Mouse (Mus musculus) left cerebral cortex, postnatal 25 days (tissue): Measurements from ENCODE around the gene Lactb. TPM values are rescaled to one million over a fixed set of nuclear protein-coding genes. Genes with fewer than 3 reads are reported as not detected.
A peak's percentile ranks its signal among the peaks of the same experiment; 100 is the strongest.

ENCODE experiments used
- DNase-seq, 2 experiments: peaks; one replicate each; pipeline ENCODE4 v3.0.0; 2022; ENCODE audit warnings: low spot score in 2 of 2, mixed read lengths in 1 of 2
- intact Hi-C: fragments of 180-260 bp; cut with DNase I; formaldehyde crosslinking; loops from one replicate; pipeline ENCODE4 v1.15.1; 2025
- total RNA-seq, 2 experiments: library from RNA; stranded (reverse); gene quantifications; 2 replicates each; pipeline ENCODE4 v1.2.3; 2021

Lactb gene
- total RNA-seq, result 10 to 100 TPM; 18.7 to 20.5 TPM

- DNase-seq, result peak; percentile 92 to 98
- intact Hi-C loops, result loop anchor here (1.0 to 5.0 kb wide), 4 partner anchors 29 to 657 kb away; partner anchors contain the start of genes Rab8b and Rps27l
Measured at GRCm38 (mm10) chr9:66975239-66975645, at the start of gene Lactb. Lactb (minus strand) TSS chr9:66975484.

DNA sequence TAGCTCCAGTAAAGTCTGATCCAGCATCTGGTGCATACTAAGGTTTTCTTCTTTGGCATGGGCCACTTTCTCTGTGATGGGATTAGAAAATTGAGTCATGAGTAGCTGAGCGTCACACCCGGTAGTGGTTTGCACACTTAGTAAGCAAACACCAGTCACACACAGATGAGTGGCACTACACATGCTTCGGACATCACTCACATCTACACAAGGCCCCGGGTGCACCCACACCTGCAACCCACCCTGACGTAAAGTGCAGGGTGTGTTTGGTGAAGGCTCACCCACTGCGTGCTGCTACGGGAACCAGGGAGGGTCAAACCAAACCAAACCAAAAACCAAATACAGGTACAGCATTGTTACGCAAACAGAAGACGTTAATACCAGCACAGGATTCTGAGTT lies 48.1 kb upstream of the Lactb start:
- intact Hi-C loops, result no loop called here

DNA sequence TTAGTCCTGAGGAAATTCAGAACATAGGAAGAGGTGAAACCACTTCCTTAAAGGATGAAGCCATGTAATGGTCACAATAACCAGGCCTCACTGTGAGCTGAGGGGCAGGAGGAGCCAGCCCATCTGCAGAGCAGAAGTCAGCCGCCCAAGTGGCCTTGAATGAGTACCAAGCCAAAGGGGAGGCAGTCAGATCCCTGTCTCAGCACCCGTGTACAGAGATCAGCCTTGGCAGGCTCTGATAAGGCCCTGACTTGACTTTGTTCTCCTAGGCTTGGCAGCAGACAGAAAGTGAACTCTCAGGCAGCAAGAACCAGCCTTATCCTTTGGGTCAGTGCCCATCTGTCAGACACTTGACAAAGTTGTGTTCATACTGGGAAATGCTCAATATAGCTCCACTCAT lies 44.8 kb upstream of the Lactb start:
- intact Hi-C loops, result no loop called here
- no peak for DNase-seq

More for the DNA sequence above, 48.1 kb upstream of the Lactb start:
- DNase-seq, result no peak

GRCm38 (mm10) chr9:67013501-67013900 lies 38.2 kb upstream of the Lactb start:
- intact Hi-C loops, result no loop called here
- no peak for DNase-seq

DNA sequence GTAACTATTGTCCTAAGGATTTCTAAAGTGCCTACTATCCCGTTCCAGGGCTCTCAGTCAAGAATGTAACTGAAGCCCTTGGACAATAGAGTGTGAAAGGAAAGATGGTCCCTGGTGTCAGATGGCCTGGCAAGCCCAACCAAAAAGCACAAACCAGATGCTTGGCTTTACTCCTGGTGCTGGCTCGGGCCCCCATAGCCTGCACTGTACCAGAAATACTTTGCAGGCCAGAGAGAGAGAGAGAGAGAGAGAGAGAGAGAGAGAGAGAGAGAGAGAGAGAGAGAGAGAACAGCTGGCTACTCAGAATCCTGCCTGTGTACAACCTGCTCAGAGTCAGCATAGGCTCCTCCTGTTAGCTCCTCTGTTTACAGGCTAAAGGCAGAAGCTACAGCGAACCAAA lies 37.2 kb upstream of the Lactb start:
- no peak for DNase-seq
- intact Hi-C loops, result no loop called here

DNA sequence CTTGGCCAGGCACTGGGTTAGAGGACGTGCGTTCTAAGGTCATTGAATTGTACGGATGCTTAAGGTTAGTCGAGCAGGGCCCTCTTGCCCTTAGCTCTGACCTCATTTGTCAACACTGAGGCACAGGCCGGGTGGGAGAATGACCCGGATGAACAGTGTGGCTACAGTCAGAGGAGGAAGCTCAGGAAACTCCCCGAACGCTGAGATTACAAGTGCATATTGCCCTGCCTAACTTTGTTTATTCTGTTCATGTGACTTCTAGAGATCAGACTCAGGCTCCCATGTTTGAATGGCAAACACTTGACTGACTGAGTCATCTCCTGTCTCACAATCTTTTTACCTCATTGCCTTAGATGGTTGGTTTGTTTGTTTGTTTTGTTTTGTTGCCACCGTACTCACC lies 36.2 kb upstream of the Lactb start:
- no peak for DNase-seq
- intact Hi-C loops, result no loop called here

GRCm38 (mm10) chr9:67008781-67009180 lies 33.5 kb upstream of the Lactb start:
- intact Hi-C loops, result no loop called here

GRCm38 (mm10) chr9:67006376-67006775 lies 31.1 kb upstream of the Lactb start:
- intact Hi-C loops, result no loop called here
- no peak for DNase-seq

More at GRCm38 (mm10) chr9:67008781-67009180, 33.5 kb upstream of the Lactb start:
- no peak for DNase-seq

DNA sequence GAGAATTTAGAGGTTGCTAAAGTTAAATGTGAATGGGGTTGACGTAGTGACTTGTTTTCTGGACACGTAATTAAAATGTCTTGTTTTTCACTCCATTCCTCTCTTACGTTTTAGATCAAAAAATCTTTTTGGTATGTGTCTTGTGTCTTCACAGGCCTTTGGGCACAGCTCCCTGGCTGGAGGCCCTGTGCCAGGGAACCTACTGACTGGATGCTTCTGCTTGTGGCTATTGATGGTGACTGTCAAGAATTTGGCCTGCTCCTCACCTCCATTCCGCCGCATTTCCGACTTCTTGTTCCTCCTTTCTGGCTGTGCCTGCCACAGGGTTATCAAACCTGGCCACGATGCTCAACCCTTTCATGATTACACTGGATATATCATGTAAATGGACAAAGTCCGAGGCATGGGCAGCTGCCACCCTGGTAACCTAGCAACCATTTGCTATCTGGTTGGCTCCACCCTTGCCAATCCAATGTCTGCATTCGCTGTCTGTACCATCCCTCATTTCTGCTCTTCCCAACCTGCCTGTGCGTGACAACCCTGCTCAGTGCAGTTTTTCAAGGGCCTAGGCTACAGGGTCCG lies 30.0 kb upstream of the Lactb start:
- DNase-seq, result peak in 1 of 2 experiments; percentile 22
- intact Hi-C loops, result no loop called here

DNA sequence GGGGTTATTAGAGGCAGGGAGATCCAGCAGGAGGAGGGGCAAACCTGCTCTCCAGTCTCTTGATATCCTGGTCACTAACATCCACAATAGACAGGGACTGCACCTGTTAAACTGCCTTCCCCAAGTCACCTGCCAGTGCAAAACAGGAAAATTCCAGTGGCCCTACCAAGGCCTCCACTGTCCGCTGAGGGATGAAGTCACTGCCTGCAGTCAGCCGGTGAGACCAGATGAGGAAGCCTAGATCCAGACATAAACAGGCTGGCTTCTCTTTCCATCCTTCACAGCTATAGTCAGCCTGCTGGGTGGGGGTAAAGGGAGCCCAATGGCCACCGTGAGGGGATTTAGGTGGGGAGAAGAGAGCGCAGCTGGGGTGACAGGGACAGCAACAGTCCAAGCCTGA lies 28.4 kb upstream of the Lactb start:
- DNase-seq, result no peak
- intact Hi-C loops, result loop anchor here (5.0 kb wide), 1 partner anchor 209 kb away; no protein-coding TSS in a partner anchor

DNA sequence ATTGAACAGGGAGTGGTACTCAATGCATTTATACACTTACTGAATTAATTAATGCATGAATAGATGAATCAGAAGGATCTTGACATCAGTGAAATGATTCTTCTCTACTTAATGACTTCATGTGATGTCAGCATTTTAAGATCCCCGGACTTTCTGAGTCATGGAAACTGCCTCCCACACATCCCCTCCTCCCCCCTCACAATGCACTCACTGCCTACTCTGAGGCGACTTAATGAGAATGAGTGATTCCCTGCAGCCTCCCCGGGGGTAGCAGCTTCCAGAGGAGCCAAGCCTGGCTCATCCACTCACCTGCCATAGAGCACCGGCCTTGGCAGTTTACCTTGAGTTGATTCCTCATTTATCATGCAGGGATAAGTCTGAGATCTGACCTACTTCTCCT lies 27.9 kb upstream of the Lactb start:
- intact Hi-C loops, result loop anchor here (5.0 kb wide), 1 partner anchor 209 kb away; no protein-coding TSS in a partner anchor
- DNase-seq, result peak in 1 of 2 experiments; percentile 68

- no peak for DNase-seq
- intact Hi-C loops, result loop anchor here (1.0 to 5.0 kb wide), 2 partner anchors 43 to 211 kb away; no protein-coding TSS in a partner anchor
Measured at GRCm38 (mm10) chr9:67001506-67001905, 26.2 kb upstream of the Lactb start.

DNA sequence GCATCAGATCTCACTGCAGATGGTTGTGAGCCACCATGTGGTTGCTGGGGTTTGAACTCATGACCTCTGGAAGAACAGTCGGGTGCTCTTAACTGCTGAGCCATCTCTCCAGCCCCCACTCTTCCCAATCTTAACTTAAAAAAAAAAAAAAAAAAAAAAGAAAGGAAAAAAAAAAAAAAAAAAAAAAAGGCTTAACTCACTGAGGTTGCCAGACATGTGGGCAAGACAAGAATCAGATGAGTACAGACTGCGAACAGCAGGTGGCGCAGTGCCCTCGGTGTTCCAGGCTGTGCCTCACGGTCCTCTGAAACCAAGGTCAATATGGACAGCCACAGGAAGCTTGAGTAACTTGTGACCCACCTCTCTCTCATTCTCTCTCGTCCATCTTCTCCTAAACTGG lies 25.8 kb upstream of the Lactb start:
- intact Hi-C loops, result loop anchor here (1.0 to 5.0 kb wide), 2 partner anchors 43 to 211 kb away; no protein-coding TSS in a partner anchor
- DNase-seq, result peak; percentile 63 to 80

DNA sequence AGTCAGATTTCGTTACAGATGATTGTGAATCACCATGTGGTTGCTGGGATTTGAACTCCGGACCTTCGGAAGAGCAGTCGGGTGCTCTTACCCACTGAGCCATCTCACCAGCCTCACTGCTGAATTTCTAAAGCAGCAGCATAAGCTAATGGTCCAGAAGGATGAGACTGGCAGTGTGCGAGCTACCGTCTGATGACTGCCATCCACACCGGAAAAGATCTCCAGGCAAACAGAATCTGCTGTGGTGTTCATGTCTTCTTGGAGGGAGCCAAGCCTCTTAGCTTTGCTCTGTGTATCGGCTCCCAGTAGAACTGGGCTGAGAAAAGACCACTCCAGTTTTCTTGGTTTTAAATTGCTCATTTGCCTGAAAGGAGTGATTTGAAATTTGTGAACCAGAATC lies 24.4 kb upstream of the Lactb start:
- intact Hi-C loops, result loop anchor here (5.0 kb wide), 1 partner anchor 213 kb away; no protein-coding TSS in a partner anchor
- DNase-seq, result no peak

- DNase-seq, result no peak
- intact Hi-C loops, result no loop called here
Measured at GRCm38 (mm10) chr9:66991750-66992410, 16.6 kb upstream of the Lactb start.

DNA sequence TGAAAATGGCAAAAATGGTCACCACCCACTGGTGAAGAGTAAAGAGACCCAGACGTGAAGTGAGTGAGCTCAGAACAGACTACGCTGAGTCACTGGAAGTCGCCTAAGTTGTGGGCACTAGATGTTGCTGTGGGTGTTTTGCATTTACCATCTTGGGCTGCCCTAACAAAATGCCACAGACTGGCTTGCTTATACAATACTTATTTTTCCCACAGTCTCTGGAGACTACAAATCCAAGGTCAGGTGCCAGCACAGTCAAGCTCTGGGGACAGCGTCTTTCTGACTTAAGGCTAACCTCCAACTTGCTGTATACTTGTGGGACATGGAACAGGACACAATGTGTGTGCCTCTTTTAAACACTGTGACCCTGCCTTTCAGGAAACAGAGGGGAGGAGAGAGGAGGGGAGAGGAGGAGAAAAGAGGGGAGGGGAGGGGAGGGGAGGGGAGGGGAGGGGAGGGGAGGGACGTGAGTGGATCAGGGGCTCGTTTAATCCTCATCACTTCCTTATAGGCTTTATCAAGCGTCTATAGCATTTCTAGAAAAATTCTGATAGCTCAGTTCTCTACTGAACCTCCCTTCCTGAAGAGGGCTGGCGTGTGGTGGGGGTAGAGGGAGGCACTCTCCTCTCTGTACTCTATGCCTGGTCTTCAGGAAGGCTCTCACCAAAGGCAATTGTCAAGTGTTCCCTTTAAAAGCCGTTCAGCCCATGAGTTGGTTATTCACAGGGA lies 15.9 kb upstream of the Lactb start:
- peak in 1 of 2 experiments; percentile 90 for DNase-seq
- intact Hi-C loops, result no loop called here

DNA sequence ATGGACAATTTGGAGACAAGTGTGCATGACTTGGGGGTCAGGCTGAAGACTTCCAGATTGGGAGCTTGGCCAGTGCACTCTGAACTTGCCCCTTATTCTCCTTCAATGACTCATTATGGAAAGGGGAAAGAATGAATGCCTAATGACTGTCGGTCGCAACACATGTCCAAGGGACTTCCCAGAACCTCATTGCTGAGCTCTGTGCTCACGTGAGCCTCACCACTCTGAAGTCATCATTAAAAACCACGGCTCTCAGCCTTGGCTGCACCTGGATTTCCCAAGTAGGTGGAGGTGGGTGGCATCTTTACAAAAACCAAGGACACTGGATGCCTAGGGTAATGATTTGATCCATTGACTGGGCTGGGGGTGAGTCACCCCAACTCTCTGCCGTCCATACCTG lies 14.8 kb upstream of the Lactb start:
- intact Hi-C loops, result no loop called here
- DNase-seq, result no peak

DNA sequence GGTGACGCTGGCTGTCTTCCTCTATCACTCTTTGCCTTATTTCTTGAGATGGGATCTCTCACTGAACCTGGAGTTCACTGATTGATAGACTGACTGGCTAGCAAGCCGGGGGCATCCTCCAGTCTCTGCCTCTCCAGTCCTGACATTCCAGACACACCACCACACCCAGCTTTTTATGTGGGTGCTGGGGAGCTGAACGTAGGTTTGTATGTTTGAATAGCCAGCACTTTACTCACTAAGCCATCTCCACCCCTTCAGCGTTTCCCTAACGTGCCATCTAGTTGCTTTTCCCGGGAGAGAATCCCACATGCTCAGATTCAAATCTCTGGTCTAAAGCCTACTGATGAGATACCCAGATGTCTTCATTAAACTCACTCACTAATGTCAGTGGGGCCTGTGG lies 14.3 kb upstream of the Lactb start:
- intact Hi-C loops, result loop anchor here (5.0 kb wide), 1 partner anchor 477 kb away; the partner anchor contains the start of gene Fbxl22
- DNase-seq, result peak in 1 of 2 experiments; percentile 69

- peak in 1 of 2 experiments; percentile 83 for DNase-seq
- intact Hi-C loops, result loop anchor here (5.0 kb wide), 1 partner anchor 477 kb away; the partner anchor contains the start of gene Fbxl22
Measured at GRCm38 (mm10) chr9:66988888-66989414, 13.7 kb upstream of the Lactb start.
